Comparison of ENCODE assay signal across 10 mouse cellular contexts in the genomic region with DNA sequence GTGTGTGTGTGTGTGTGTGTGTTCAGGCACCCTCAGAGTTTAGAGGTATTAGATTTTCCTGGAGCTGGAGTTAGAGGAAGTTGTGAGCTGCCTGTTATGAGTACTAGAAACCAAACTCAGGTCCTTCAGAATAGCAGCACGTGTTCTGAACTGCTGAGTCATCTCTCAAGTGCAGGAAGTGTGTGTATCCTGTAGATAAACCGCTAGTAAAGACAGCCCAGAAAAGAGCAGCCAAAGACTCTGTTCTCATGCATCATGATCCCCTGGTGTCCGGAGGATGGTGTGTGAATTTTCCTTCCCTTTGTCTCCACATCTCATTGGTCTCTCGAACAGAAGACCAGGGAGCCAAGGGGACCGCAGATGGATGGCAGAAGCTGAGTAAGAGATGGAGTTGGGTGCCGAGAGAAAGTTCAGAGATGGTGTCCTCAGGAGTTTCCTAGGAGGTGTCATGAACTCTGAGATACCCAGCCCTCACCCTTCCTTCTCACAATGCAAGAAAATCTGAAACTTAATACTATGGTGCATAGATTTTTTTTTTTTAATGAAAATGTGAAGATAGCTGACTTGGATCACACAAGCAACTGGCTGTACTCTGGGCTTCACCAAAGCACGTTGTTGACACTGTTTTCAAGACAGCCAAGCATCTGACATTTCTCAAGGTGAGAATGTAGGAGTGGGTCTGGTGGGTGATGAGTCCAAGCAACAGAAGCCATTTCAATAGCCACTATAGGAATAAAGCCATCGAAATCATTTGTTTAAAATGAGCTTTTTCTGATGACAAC. TPM values are rescaled to one million over a fixed set of nuclear protein-coding genes. Genes with fewer than 3 reads are reported as not detected.
DNase-seq lines count a peak whose midpoint lies in the region; ATAC-seq and TF ChIP-seq lines count a peak whose summit lies in the region.
"Had no signal": no experiment of that assay in that cellular context is flagged by ENCODE, and none has a peak within 500 bp of the region (broad histone marks: within the 10 kb centered on the region; RNA-seq: fewer than 3 reads in every experiment).

No protein-coding gene starts in this region.

- no peak for TF ChIP-seq POLR2A in brain, embryonic 14.5 days (IDR thresholded peaks at IDR 0.05; ENCODE audit: borderline replicate concordance, extremely low read depth, insufficient read depth, insufficient read length, poor library complexity, severe bottlenecking)

- peak; percentile 3 for DNase-seq in brain, embryonic 14.5 days (ENCODE audit: low read depth)
- DNase-seq in heart, postnatal 4 days, result peak; percentile 14
- DNase-seq in testis, postnatal 10 days (ENCODE audit: low spot score), result no peak
- DNase-seq in ovary, postnatal 36 days (ENCODE audit: low spot score), result no peak
- DNase-seq in gastrocnemius, postnatal 14 days, result no peak
- DNase-seq in cerebellum, postnatal 25 days, result no peak

- peaks cover 50% of the 10 kb centered on the region for H3K4me1 ChIP-seq in megakaryocyte, embryonic 14.5 days
- H3K4me1 ChIP-seq: embryonic facial prominence, embryonic 13.5 days had no signal

- TF ChIP-seq CTCF in brain, embryonic 14.5 days (IDR thresholded peaks at IDR 0.05; ENCODE audit: borderline replicate concordance, extremely low read depth, insufficient read depth, insufficient read length), result no peak

- no peaks in the 10 kb centered on the region for H3K27me3 ChIP-seq in megakaryocyte, embryonic 14.5 days (replicated peaks)
- H3K27me3 ChIP-seq: embryonic facial prominence, embryonic 13.5 days had no signal

- peak; percentile 97 for ATAC-seq in CD4-positive, CD25-positive, alpha-beta regulatory T cell, adult 4 months

- H3K36me3 ChIP-seq in megakaryocyte, embryonic 14.5 days (replicated peaks; ENCODE audit: low read length), result peaks cover 2% of the 10 kb centered on the region
- H3K36me3 ChIP-seq: embryonic facial prominence, embryonic 13.5 days had no signal

- H3K4me3 ChIP-seq in megakaryocyte, embryonic 14.5 days (replicated peaks), result peak overlapping the region; percentile 90
- H3K4me3 ChIP-seq: embryonic facial prominence, embryonic 13.5 days had no signal

- intact Hi-C loops in gastrocnemius, postnatal 14 days (cut with DNase I; ENCODE audit: low total_unique reads), result no loop called here

- no peaks in the 10 kb centered on the region for H3K9me3 ChIP-seq in megakaryocyte, embryonic 14.5 days
- H3K9me3 ChIP-seq: embryonic facial prominence, embryonic 13.5 days had no signal

RNA-seq across cellular contexts. Expression of gene Hmgcr, which starts 27.3 kb away (rescaled TPM):
- polyA plus RNA-seq in CD4-positive, CD25-positive, alpha-beta regulatory T cell, adult 4 months (2017; shearing (Covaris generic)), result 10 to 100 TPM; 55.7 to 79.5 TPM
- 91.9 and 128 TPM in 2 replicates for polyA plus RNA-seq in brain, embryonic 14.5 days (2012; rRNA removed)
- total RNA-seq in heart, postnatal 4 days (2021), result 10 to 100 TPM; 42.8 to 44.1 TPM
- 9.1 and 12.4 TPM in 2 replicates for polyA plus RNA-seq in megakaryocyte, embryonic 14.5 days (2012; ENCODE audit: insufficient read depth, low replicate concordance)
- 10 to 100 TPM in 1 of 2 experiments, 1 to 10 TPM in 1; 8.3 to 16.5 TPM for total RNA-seq in gastrocnemius, postnatal 14 days (2021)

RNA-seq across cellular contexts. Expression of gene Ankrd31, which starts 50.1 kb away (rescaled TPM):
- polyA plus RNA-seq in CD4-positive, CD25-positive, alpha-beta regulatory T cell, adult 4 months (2017; shearing (Covaris generic)), result not detected
- 0.01 and 0.03 TPM in 2 replicates for polyA plus RNA-seq in brain, embryonic 14.5 days (2012; rRNA removed)
- total RNA-seq in heart, postnatal 4 days (2021), result not detected
- polyA plus RNA-seq in megakaryocyte, embryonic 14.5 days (2012; ENCODE audit: insufficient read depth, low replicate concordance), result not detected in 2 replicates
- total RNA-seq in gastrocnemius, postnatal 14 days (2021), result not detected
- polyA plus RNA-seq: embryonic facial prominence, embryonic 13.5 days; neural tube, embryonic 11.5 days had no signal

Comparison
In these comparisons a context has a peak if more than half of its experiments do, and no peak if none do; other contexts are left out.
1. DNase-seq: peak in brain, embryonic 14.5 days (single experiment) and heart, postnatal 4 days (single experiment); none in testis, postnatal 10 days (single experiment), ovary, postnatal 36 days (single experiment), gastrocnemius, postnatal 14 days (single experiment) and cerebellum, postnatal 25 days (0 of 2).